Mouse (Mus musculus): Measurements from ENCODE around the gene Fbxl5. TPM values are rescaled to one million over a fixed set of nuclear protein-coding genes. Genes with fewer than 3 reads are reported as not detected.

Fbxl5 gene
- polyA plus RNA-seq, 1 experiment from 2014 or later: 65.0 TPM

DNA sequence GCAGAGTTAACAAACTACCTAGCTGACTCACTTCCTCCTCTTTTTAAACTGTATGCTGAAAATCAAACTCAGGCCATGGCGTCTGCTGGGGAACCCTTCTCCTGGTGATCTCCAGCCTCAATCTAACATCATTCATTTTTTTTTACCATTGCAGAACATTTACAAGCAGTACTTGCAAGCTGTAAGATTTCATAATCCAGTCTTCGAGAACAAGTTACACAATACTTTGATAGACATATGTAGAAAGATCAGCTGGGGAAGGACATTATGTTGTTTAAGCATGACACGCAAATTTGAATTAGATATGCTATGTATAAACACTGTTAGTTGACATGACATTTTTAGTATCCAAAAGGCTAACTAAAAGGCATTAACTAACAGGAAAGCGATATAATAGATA lies 19.6 kb downstream of the Fbxl5 start:
- H3K4me1 ChIP-seq (replicated peaks): no peaks in the 10 kb centered on the region
- no peak overlapping the region for H3K27ac ChIP-seq (replicated peaks)
- 90% methylated on average over 4 of the region's 4 CpGs for WGBS
- no peaks in the 10 kb centered on the region for H3K27me3 ChIP-seq
- no peaks in the 10 kb centered on the region for H3K36me3 ChIP-seq
- no peak for ATAC-seq (ENCODE audit: low read depth)
- no peak overlapping the region for H3K4me3 ChIP-seq
- H3K9ac ChIP-seq: no peak overlapping the region
- H3K9me3 ChIP-seq: no peaks in the 10 kb centered on the region
- H3K4me2 ChIP-seq: no peak overlapping the region

DNA sequence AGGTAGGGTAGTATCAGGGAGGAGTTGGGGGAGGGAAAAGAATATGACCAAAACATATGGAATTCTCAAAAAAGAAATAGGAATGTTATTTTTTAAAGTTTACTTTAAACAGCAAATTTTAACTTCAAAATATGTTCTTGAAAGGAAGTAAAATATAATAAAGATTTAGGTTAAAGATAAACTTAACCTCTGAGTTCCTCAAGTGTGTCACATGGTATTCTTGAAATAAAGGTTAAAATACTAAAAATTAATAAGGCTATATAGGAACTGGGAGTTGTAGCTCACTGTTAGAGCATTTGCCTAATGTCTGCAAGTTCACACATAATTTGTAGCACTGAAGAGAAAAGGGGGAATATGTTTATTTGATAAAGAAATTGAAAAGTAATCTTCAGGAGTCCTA lies 20.2 kb downstream of the Fbxl5 start:
- H3K36me3 ChIP-seq: no peaks in the 10 kb centered on the region
- no peaks in the 10 kb centered on the region for H3K9me3 ChIP-seq
- H3K4me1 ChIP-seq (replicated peaks): no peaks in the 10 kb centered on the region
- no peak overlapping the region for H3K4me2 ChIP-seq
- H3K4me3 ChIP-seq: no peak overlapping the region
- H3K27ac ChIP-seq (replicated peaks): no peak overlapping the region
- no peaks in the 10 kb centered on the region for H3K27me3 ChIP-seq
- H3K9ac ChIP-seq: no peak overlapping the region
- ATAC-seq (ENCODE audit: low read depth): no peak

DNA sequence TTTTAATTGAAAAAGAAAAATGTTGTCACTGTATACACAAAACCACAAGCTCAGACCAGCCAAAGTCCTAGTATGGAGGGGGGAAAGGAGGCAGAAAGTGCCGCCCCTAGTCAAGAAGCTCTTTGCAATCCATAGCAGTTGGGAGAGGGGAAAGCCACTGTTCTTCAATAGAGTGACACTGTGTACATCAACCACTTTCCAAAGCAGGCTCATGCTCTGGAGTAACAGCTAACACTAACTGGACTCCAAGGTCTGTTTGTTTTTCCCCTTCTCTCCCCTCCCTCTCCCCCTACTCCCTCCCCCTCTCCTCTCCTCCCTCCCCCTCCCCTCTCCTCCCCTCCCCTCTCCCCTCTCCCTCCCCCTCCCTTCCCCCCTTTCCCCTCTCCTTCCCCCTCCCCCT lies 20.7 kb downstream of the Fbxl5 start:
- Histone ChIP-seq H3K36me3 (no peaks in the 10 kb centered on the region), H3K27ac (replicated peaks) (no peak overlapping the region), H3K9me3 (no peaks in the 10 kb centered on the region), H3K4me2 (no peak overlapping the region), H3K4me1 (replicated peaks) (no peaks in the 10 kb centered on the region), H3K4me3 (no peak overlapping the region), H3K27me3 (no peaks in the 10 kb centered on the region), H3K9ac (no peak overlapping the region)
- ATAC-seq (ENCODE audit: low read depth): no peak
- 48% methylated on average over 1 of the region's 1 CpGs for WGBS

DNA sequence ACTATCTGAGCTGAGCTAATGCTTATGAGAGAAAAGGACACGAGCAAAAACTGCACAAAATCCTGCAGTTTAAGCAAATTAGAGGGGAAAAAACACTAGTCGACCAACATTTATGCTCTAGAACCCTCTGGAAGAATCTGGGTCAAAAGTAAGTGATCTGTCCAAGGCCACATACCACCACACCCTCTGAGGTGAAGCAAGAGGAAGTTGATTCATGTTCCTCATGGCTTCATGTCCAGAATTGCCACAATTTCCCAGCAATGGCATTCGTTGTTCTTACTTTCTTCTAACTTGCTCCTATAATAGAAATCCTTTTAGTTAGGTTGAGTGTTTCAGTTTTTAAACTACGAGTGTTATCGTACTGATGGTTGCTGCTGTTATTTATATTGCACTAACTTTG lies 21.9 kb downstream of the Fbxl5 start:
- no peak overlapping the region for H3K4me2 ChIP-seq
- WGBS: 84% methylated on average over 5 of the region's 5 CpGs
- no peak overlapping the region for H3K4me3 ChIP-seq
- no peak overlapping the region for H3K9ac ChIP-seq
- H3K9me3 ChIP-seq: no peaks in the 10 kb centered on the region
- no peaks in the 10 kb centered on the region for H3K4me1 ChIP-seq (replicated peaks)
- H3K36me3 ChIP-seq: no peaks in the 10 kb centered on the region
- H3K27me3 ChIP-seq: no peaks in the 10 kb centered on the region
- H3K27ac ChIP-seq (replicated peaks): no peak overlapping the region
- no peak for ATAC-seq (ENCODE audit: low read depth)

DNA sequence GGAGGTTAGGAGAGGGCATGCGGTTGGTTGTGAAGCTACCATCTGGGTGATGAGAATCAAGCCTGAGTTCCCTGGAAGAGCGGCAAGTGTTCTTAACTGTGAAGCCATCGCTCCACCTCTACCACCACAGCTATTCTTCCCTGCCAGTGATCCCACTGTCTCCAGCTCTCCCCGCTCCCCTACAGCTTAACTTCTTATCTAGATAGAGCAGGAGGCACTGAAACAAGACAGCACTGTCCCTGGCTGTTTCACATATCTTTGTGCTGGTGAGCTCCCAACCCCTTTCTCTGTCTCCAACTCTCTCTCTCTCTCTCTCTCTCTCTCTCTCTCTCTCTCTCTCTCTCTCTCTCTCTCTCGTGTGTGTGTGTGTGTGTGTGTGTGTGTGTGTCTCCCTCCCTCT lies 29.1 kb downstream of the Fbxl5 start:
- no peak for ATAC-seq (ENCODE audit: low read depth)
- Histone ChIP-seq H3K4me2 (no peak overlapping the region), H3K36me3 (no peaks in the 10 kb centered on the region), H3K27me3 (no peaks in the 10 kb centered on the region), H3K9ac (no peak overlapping the region), H3K4me3 (no peak overlapping the region), H3K4me1 (replicated peaks) (no peaks in the 10 kb centered on the region), H3K9me3 (no peaks in the 10 kb centered on the region), H3K27ac (replicated peaks) (no peak overlapping the region)
- WGBS: 81% methylated on average over 5 of the region's 5 CpGs

DNA sequence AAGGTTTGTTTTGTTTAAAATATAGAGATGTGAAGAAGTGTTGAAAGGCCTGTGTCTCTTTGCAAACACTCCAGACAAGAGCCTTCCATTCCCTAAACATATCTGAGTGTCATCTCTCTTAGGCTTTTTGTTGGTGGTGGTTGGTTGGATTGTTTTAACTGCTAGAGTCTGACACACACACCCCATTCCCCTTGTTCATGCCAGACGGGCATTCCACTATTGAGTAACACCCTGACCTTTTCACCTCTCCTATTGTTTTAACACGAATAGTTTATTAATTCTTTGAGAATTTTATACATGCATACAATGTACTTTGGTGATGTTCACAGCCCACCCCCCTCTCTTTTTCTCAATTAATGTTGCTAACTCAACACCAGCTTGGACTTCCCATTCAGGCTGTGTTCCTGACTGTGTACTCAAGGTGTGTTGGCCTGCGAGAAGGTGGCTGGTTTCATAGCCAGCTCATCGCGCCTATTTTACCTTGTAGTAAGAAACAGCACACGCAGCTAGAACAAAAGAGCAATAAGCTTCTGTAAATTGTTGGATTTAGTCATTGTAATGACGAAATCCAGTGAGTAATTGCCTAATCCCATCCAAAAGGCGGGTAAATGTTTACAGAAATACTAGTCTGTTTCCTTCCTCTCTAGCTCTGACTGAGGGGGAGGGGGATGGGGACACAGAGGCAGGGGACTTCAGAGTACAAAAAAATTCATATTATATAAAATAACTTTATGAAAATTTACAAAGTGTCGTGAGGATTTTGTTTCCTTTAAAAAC lies 33.3 kb downstream of the Fbxl5 start:
- Histone ChIP-seq H3K9ac (no peak overlapping the region), H3K9me3 (no peaks in the 10 kb centered on the region), H3K4me3 (no peak overlapping the region), H3K4me2 (no peak overlapping the region), H3K36me3 (no peaks in the 10 kb centered on the region), H3K4me1 (replicated peaks) (no peaks in the 10 kb centered on the region), H3K27ac (replicated peaks) (no peak overlapping the region), H3K27me3 (no peaks in the 10 kb centered on the region)
- 86% methylated on average over 9 of the region's 9 CpGs for WGBS
- no peak for ATAC-seq (ENCODE audit: low read depth)

DNA sequence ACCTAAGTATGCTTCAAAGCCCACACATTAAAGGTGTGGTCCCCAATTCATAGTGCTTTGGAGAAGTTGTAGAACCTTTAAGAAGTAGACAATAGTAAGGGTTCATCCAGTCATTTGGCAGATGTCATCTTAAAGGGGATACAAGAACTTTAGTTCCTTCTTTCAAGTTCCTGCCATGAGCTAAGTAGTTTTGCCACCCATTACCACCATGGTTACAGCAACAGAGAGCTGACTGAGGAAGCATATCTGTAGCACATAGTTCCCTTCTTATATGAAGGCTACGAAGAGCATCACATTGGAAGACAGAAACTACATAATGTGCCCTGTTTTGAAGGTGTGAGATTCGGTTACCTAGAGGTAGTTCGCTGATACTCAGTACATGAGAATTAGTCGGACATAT lies 34.8 kb downstream of the Fbxl5 start:
- no peaks in the 10 kb centered on the region for H3K9me3 ChIP-seq

DNA sequence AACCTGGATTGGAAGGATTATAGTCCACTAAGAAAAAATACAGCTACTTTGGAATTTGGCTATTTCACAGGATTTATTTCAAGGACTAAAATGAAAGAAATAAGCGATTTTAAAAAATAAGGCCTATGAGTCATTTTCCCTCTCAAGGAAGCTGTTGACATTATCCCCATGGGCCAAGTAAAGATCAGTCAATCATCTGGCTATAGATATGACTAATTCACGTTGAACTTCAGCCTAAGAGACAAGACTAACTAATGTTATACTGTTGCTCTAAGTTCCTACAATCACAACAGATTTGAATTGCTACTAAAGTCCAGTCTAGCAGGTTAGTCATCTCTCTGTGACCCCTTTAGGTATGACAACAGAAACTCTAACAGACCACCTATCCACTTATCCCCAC lies 37.4 kb downstream of the Fbxl5 start:
- H3K4me3 ChIP-seq: no peak overlapping the region
- no peaks in the 10 kb centered on the region for H3K36me3 ChIP-seq
- H3K4me2 ChIP-seq: no peak overlapping the region
- no peak overlapping the region for H3K27ac ChIP-seq (replicated peaks)
- 86% methylated on average over 2 of the region's 2 CpGs for WGBS
- H3K9me3 ChIP-seq: no peaks in the 10 kb centered on the region
- no peak for ATAC-seq (ENCODE audit: low read depth)
- no peak overlapping the region for H3K9ac ChIP-seq
- H3K27me3 ChIP-seq: no peaks in the 10 kb centered on the region
- peaks cover 25% of the 10 kb centered on the region for H3K4me1 ChIP-seq (replicated peaks)

More for the DNA sequence above, 34.8 kb downstream of the Fbxl5 start:
- Histone ChIP-seq H3K27ac (replicated peaks) (no peak overlapping the region), H3K36me3 (no peaks in the 10 kb centered on the region), H3K9ac (no peak overlapping the region), H3K4me3 (no peak overlapping the region), H3K4me2 (no peak overlapping the region), H3K27me3 (no peaks in the 10 kb centered on the region), H3K4me1 (replicated peaks) (peaks cover 5% of the 10 kb centered on the region)
- 90% methylated on average over 4 of the region's 4 CpGs for WGBS
- no peak for ATAC-seq (ENCODE audit: low read depth)

DNA sequence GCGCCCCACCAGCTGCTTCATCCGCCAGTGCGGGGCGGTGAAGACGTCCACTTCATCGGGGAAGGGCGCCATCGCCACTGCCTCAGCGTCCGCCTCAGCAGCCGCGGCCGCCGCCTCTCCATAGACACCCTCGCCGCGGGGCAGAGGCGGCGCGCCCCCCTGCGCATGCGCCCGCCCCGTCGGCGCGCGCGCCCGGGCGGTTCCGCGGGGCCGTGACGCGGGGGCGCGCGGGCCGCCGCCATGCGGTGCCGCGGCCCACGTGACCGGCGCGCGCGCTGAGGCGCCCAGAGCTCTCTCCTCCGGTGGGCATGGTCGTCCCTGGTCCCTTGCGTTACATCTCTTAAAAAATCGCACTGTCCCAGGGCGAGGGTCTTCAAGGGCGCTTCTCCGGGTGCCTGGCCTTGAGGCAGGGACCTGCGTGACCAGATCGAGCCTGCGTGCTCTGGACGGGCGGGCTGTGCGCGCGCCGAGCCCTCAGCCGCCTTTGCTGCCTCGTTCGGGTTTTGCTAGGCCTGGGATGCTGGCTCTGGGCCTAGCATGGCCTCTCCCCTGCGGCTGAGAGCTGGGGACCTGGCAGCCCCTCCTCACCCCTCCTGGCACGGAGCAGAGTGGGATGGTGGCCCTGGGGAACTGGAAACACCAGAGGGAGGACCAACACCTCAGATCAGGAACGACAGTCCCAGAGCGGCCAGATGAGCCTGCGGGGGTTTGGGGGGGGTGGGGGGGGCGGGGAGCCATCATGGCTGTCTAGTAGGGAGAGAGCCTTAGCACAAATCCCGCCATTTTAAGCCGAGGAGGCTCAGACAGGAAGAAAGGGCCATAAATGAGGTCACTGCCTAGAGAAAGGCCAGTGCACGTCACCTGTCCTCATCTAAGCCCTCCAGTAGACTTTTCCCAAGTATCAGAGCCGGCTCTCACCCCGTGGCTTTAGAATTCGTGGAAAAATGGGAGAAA lies 39.2 kb downstream of the Fbxl5 start:
- H3K4me1 ChIP-seq (replicated peaks): peaks cover 30% of the 10 kb centered on the region
- H3K27ac ChIP-seq (replicated peaks): peak overlapping the region; percentile 99
- H3K4me2 ChIP-seq: peak overlapping the region; percentile 71
- ATAC-seq (ENCODE audit: low read depth): peak; percentile 96
- H3K9me3 ChIP-seq: no peaks in the 10 kb centered on the region
- H3K4me3 ChIP-seq: peak overlapping the region; percentile 87
- H3K27me3 ChIP-seq: no peaks in the 10 kb centered on the region
- H3K36me3 ChIP-seq: no peaks in the 10 kb centered on the region
- WGBS: 2% methylated on average over 76 of the region's 82 CpGs
- H3K9ac ChIP-seq: peak overlapping the region; percentile 96

DNA sequence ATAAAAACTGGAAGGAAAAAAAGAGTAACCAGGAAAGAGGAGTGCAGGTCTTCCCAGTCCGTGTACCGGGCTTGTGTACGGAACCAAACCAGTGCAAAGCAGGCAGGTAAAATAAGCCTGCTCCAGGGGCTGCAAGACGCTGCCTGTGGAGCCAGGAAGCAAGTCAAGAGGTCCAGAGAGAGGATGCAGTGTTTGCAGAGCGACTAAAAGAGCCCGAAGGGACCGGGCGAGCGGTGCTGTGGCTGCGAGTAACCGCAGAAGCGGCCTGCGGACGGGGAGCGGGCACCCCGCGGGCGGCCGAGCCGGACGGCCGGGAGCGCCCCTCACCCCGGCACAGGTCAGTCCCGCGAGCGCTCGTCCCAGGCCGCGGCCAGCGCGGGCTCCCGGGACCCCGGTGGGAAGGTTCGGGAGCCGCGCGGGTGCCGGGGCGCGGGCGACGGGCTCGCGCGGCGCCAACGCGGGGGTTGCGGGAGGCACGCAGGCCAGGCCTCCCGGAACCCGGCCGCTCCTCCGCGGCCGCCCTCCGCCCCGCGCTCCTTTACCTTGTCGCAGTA lies 39.9 kb downstream of the Fbxl5 start:
- under 1% methylated on average over 56 of the region's 61 CpGs for WGBS

DNA sequence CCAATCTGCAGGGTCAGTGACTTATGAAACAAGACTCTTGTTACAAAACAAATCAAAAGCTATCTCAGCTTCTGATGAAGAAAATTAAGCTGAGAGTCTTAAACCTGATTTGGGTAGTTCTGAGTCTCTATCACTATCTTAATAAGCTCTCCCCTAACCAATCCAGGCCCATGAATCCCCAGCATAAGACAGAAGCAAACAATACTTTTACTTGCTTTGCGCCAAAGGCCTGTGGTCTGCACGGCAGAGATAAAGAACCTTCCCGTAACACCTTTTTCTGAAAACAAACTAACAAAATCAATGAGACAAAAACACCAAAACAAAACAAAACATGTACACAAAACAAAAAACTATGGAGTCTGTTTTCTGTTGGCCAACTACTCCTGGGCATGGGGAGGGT lies 42.9 kb downstream of the Fbxl5 start:
- Histone ChIP-seq H3K9ac (no peak overlapping the region), H3K9me3 (no peaks in the 10 kb centered on the region), H3K36me3 (no peaks in the 10 kb centered on the region), H3K27me3 (no peaks in the 10 kb centered on the region), H3K4me2 (no peak overlapping the region), H3K4me3 (no peak overlapping the region), H3K4me1 (replicated peaks) (peaks cover 42% of the 10 kb centered on the region), H3K27ac (replicated peaks) (no peak overlapping the region)
- ATAC-seq (ENCODE audit: low read depth): no peak
- 88% methylated on average over 3 of the region's 3 CpGs for WGBS

More for the DNA sequence above, 39.9 kb downstream of the Fbxl5 start:
- Histone ChIP-seq H3K27ac (replicated peaks) (peak overlapping the region; percentile 99), H3K36me3 (no peaks in the 10 kb centered on the region), H3K9me3 (no peaks in the 10 kb centered on the region), H3K4me2 (peak overlapping the region; percentile 70), H3K27me3 (no peaks in the 10 kb centered on the region), H3K4me3 (peak overlapping the region; percentile 87), H3K9ac (peak overlapping the region; percentile 96), H3K4me1 (replicated peaks) (peaks cover 38% of the 10 kb centered on the region)
- peak; percentile 75 for ATAC-seq (ENCODE audit: low read depth)

DNA sequence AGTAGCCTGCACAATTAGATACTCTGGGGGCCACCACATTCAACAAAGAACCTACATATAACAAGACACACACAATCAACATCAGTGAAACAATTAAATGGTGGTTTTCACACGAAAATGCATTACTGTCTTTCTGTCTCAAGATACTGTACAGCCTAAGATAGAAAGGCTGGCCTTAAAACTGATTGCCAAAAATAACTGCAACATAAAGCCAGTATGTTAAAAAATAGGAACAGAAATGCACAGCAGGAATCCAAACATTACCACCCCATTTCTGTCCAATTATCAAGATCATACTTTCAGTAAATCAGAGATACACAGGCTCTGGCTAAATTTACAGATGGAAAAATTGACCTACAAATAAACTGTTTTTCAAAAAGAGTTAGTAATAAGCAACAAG lies 44.4 kb downstream of the Fbxl5 start:
- peaks cover 36% of the 10 kb centered on the region for H3K4me1 ChIP-seq (replicated peaks)
- no peaks in the 10 kb centered on the region for H3K36me3 ChIP-seq
- H3K27ac ChIP-seq (replicated peaks): no peak overlapping the region
- ATAC-seq (ENCODE audit: low read depth): no peak
- no peaks in the 10 kb centered on the region for H3K9me3 ChIP-seq
- H3K27me3 ChIP-seq: no peaks in the 10 kb centered on the region
- WGBS: 24% methylated on average over 1 of the region's 1 CpGs
- no peak overlapping the region for H3K9ac ChIP-seq
- no peak overlapping the region for H3K4me3 ChIP-seq
- no peak overlapping the region for H3K4me2 ChIP-seq

Data from neural tube, embryonic 13.5 days (tissue).